Mouse (Mus musculus) ES-CJ7 (cell line): Measurements from ENCODE around the gene Rdh9.

Experiments
- DNase-seq: peaks from one replicate; pipeline ENCODE4 v3.0.0; 2011; ENCODE audit warnings: low read depth, low spot score

The Rdh9 gene

GRCm38 (mm10) chr10:127840776-127841175, 64.6 kb downstream of the Rdh9 start:
- no peak for DNase-seq
